Mouse (Mus musculus) forebrain, embryonic 10.5 days (tissue): ENCODE measurements around the gene Hist1h4d. TPM values are rescaled to one million over a fixed set of nuclear protein-coding genes. Genes with fewer than 3 reads are reported as not detected.
"Not testable (repeated sequence)": the region's sequence is repeated elsewhere in the genome, so short reads cannot be mapped to it uniquely, and the experiment has no call there.

Source experiments
- DNase-seq: peaks from one replicate; pipeline ENCODE4 v3.0.0-alpha.2; 2017; ENCODE audit warnings: low spot score; ENCODE audit errors: extremely low spot score
- H3K27ac ChIP-seq: fragments of 300-500 bp; sonication (generic); 2 replicates; pipeline ENCODE4 v1.5.1; 2016; ENCODE audit warnings: mild to moderate bottlenecking
- H3K27me3 ChIP-seq: fragments of 300-500 bp; sonication (generic); 2 replicates; pipeline ENCODE4 v1.6.1; 2016; ENCODE audit warnings: mild to moderate bottlenecking; ENCODE audit not compliant: poor library complexity, severe bottlenecking
- H3K36me3 ChIP-seq: fragments of 300-500 bp; sonication (generic); replicated peaks from 2 replicates; pipeline ENCODE4 v1.6.1; 2016; ENCODE audit warnings: mild to moderate bottlenecking, moderate library complexity
- H3K4me1 ChIP-seq: fragments of 300-500 bp; sonication (generic); 2 replicates; pipeline ENCODE4 v1.6.1; 2016
- H3K4me3 ChIP-seq: fragments of 300-500 bp; sonication (generic); 2 replicates; pipeline ENCODE4 v1.5.1; 2016; ENCODE audit warnings: mild to moderate bottlenecking, moderate library complexity
- H3K9me3 ChIP-seq: fragments of 300-500 bp; sonication (generic); 2 replicates; pipeline ENCODE4 v1.6.1; 2016; ENCODE audit warnings: mild to moderate bottlenecking, moderate library complexity
- WGBS: fragments of 180-500 bp; shearing (Covaris S2); methylation state at CpG from one replicate; pipeline ENCODE4 v1.1.7; 2016; 5-methylcytosine and 5-hydroxymethylcytosine counted together
- polyA plus RNA-seq: library from polyadenylated mRNA; unstranded; fragments of >200 nt; fragmentation: Nextera tagmentation; extraction: Ambion mirVana; gene quantifications from 2 replicates; pipeline ENCODE4 v1.2.1, GENCODE M21; 2016

Gene Hist1h4d
- 112 and 119 TPM in 2 replicates for polyA plus RNA-seq

- DNase-seq: peak; percentile 95
- Histone ChIP-seq H3K4me1 (peaks cover 60% of the 10 kb centered on the region), H3K9me3 (no peaks in the 10 kb centered on the region), H3K36me3 (no peaks in the 10 kb centered on the region), H3K4me3 (peak within 1 kb of the TSS; percentile 61), H3K27ac (peak within 1 kb of the TSS; percentile 94), H3K27me3 (no peaks in the 10 kb centered on the region)
- under 1% methylated on average over 43 of the region's 43 CpGs for WGBS
Observed at GRCm38 (mm10) chr13:23581408-23582218, at the start of gene Hist1h4d. TSS of gene Hist1h4d (plus strand) at chr13:23581598.

- 27% methylated on average over 9 of the region's 9 CpGs for WGBS
- H3K4me3 ChIP-seq: peak overlapping the region; percentile 54
- no peaks in the 10 kb centered on the region for H3K36me3 ChIP-seq
- H3K9me3 ChIP-seq: no peaks in the 10 kb centered on the region
- no peaks in the 10 kb centered on the region for H3K27me3 ChIP-seq
- DNase-seq: no peak
- H3K27ac ChIP-seq: peak overlapping the region; percentile 92
- H3K4me1 ChIP-seq: peaks cover 48% of the 10 kb centered on the region
Observed at GRCm38 (mm10) chr13:23532262-23533075, 48.9 kb upstream of the Hist1h4d start.

GRCm38 (mm10) chr13:23533560-23534367, 47.6 kb upstream of the Hist1h4d start, which contains the start of gene Hist1h2af:
TSS of gene Hist1h2af (plus strand) at chr13:23533906.
- H3K4me1 ChIP-seq: peaks cover 55% of the 10 kb centered on the region
- H3K4me3 ChIP-seq: peak within 1 kb of the TSS; percentile 54
- WGBS: under 1% methylated on average over 27 of the region's 53 CpGs
- H3K9me3 ChIP-seq, H3K36me3 ChIP-seq, H3K27me3 ChIP-seq: not testable (repeated sequence)
- DNase-seq: peak; percentile 84
- H3K27ac ChIP-seq: peak within 1 kb of the TSS; percentile 92

- peak; percentile 57 for DNase-seq
- Histone ChIP-seq H3K27me3 (no peaks in the 10 kb centered on the region), H3K4me1 (peaks cover 47% of the 10 kb centered on the region), H3K36me3 (no peaks in the 10 kb centered on the region), H3K4me3 (peak overlapping the region; percentile 54), H3K9me3 (no peaks in the 10 kb centered on the region), H3K27ac (peak overlapping the region; percentile 92)
- under 1% methylated on average over 15 of the region's 15 CpGs for WGBS
Observed at GRCm38 (mm10) chr13:23534368-23535131, 46.8 kb upstream of the Hist1h4d start.

- Histone ChIP-seq H3K27ac (peak within 1 kb of the TSS; percentile 92), H3K4me1 (peaks cover 43% of the 10 kb centered on the region), H3K4me3 (peak within 1 kb of the TSS; percentile 54)
- under 1% methylated on average over 46 of the region's 62 CpGs for WGBS
- not testable (repeated sequence) for H3K27me3 ChIP-seq, H3K9me3 ChIP-seq, H3K36me3 ChIP-seq
- peak; percentile 90 for DNase-seq
Observed at GRCm38 (mm10) chr13:23535137-23536075, 46.0 kb upstream of the Hist1h4d start, which contains the start of gene Hist1h3g. TSS of gene Hist1h3g (plus strand) at chr13:23535422.

GRCm38 (mm10) chr13:23536076-23536822, 45.1 kb upstream of the Hist1h4d start:
- no peak for DNase-seq
- H3K27me3 ChIP-seq: no peaks in the 10 kb centered on the region
- 27% methylated on average over 7 of the region's 7 CpGs for WGBS
- peak overlapping the region; percentile 54 for H3K4me3 ChIP-seq
- peaks cover 43% of the 10 kb centered on the region for H3K4me1 ChIP-seq
- H3K36me3 ChIP-seq: no peaks in the 10 kb centered on the region
- H3K9me3 ChIP-seq: no peaks in the 10 kb centered on the region
- peak overlapping the region; percentile 92 for H3K27ac ChIP-seq

GRCm38 (mm10) chr13:23537006-23537710, 44.2 kb upstream of the Hist1h4d start:
- no peaks in the 10 kb centered on the region for H3K9me3 ChIP-seq
- DNase-seq: no peak
- H3K36me3 ChIP-seq: no peaks in the 10 kb centered on the region
- H3K27ac ChIP-seq: peak overlapping the region; percentile 92
- H3K4me3 ChIP-seq: peak overlapping the region; percentile 54
- H3K4me1 ChIP-seq: peaks cover 43% of the 10 kb centered on the region
- WGBS: 83% methylated on average over 3 of the region's 3 CpGs
- H3K27me3 ChIP-seq: no peaks in the 10 kb centered on the region

GRCm38 (mm10) chr13:23538249-23538648, 43.1 kb upstream of the Hist1h4d start:
- Histone ChIP-seq H3K36me3 (no peaks in the 10 kb centered on the region), H3K9me3 (no peaks in the 10 kb centered on the region), H3K27me3 (no peaks in the 10 kb centered on the region), H3K4me1 (peaks cover 38% of the 10 kb centered on the region), H3K4me3 (peak overlapping the region; percentile 54; the same call in 1 of the 2 replicates), H3K27ac (peak overlapping the region; percentile 92)
- 85% methylated on average over 5 of the region's 5 CpGs for WGBS
- DNase-seq: no peak

GRCm38 (mm10) chr13:23539821-23540220, 41.6 kb upstream of the Hist1h4d start:
- not testable (repeated sequence) for H3K27me3 ChIP-seq, H3K27ac ChIP-seq, H3K9me3 ChIP-seq, H3K36me3 ChIP-seq, DNase-seq, H3K4me3 ChIP-seq
- 64% methylated on average over 1 of the region's 1 CpGs for WGBS
- peaks cover 36% of the 10 kb centered on the region for H3K4me1 ChIP-seq

GRCm38 (mm10) chr13:23541497-23541896, 39.9 kb upstream of the Hist1h4d start:
- WGBS: 91% methylated on average over 3 of the region's 3 CpGs
- no peaks in the 10 kb centered on the region for H3K36me3 ChIP-seq
- no peaks in the 10 kb centered on the region for H3K9me3 ChIP-seq
- no peaks in the 10 kb centered on the region for H3K27me3 ChIP-seq
- peak overlapping the region; percentile 57; the same call in 1 of the 2 replicates for H3K4me3 ChIP-seq
- DNase-seq: no peak
- 0 out of 2 replicates have a peak overlapping the region, but pooled peaks have one; percentile 95 for H3K27ac ChIP-seq
- H3K4me1 ChIP-seq: peaks cover 38% of the 10 kb centered on the region
